Mouse (Mus musculus): Measurements from ENCODE around the gene Thap12. TPM values are rescaled to one million over a fixed set of nuclear protein-coding genes. Genes with fewer than 3 reads are reported as not detected.

Thap12 gene
- polyA plus RNA-seq, 1 experiment = 16.4 TPM

DNA sequence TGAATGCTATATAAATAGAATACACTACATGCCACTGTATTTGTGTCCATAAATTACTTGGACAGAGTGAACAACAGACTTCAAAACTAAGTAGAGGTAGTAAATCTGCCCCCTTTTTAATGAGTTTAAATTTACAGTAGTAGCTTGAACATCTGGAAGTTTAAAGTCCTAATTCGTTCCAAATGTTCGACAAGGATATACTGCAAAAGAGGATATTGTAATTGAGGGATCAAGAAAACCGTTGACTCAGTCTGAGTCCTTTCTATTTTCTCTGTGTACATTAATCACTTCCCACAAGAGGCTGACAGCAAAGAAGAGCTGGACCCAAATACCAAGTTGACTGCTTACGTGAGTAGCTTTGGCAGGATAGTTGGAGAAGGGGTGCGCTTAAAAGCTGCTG, 18.3 kb downstream of the Thap12 start:
- TF ChIP-seq REST (IDR thresholded peaks at IDR 0.05; ENCODE audit: insufficient read depth, insufficient read length) (no peak), MYOD1 (IDR thresholded peaks at IDR 0.05; ENCODE audit: control insufficient read depth in 1 of 3, insufficient read length in 2 of 3, low read depth in 2 of 3) (no peak), TCF12 (IDR thresholded peaks at IDR 0.05; ENCODE audit: insufficient read depth, poor library complexity, severe bottlenecking) (no peak), E2F4 (IDR thresholded peaks at IDR 0.05; ENCODE audit: insufficient read depth) (no peak), MAX (IDR thresholded peaks at IDR 0.05; ENCODE audit: low read depth) (no peak), TCF3 (IDR thresholded peaks at IDR 0.05; ENCODE audit: insufficient read length, low read depth) (no peak)
- no peak overlapping the region for H3K4me2 ChIP-seq (ENCODE audit: low read depth)

DNA sequence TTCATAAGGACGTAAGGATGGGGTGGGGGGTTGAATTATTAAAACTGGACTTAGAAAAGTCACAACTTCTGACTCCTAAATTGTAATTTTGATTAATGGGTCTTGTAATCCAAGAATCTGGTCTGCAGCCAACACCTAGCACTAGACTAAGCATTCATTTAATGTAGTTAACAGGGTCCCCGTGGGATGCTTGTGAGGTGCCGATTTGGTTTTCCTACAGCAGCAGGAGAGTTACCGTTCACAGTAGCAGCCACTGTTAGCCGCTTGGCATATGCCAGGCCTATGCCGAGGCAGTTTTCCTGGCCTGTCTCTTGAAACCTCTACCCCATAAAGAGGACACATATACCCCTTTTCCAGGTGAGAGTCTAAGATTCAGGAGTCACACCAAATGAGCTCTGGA, 18.7 kb downstream of the Thap12 start:
- Histone ChIP-seq H3K79me2 (ENCODE audit: control insufficient read depth, insufficient read depth) (no peaks in the 10 kb centered on the region), H3ac (ENCODE audit: control insufficient read depth, insufficient read length) (no peak overlapping the region), H3K4me2 (ENCODE audit: low read depth) (no peak overlapping the region), H3K36me3 (ENCODE audit: control insufficient read depth, insufficient read depth) (peaks cover 8% of the 10 kb centered on the region), H3K27me3 (ENCODE audit: control insufficient read depth, insufficient read depth, insufficient read length) (no peaks in the 10 kb centered on the region), H3K4me3 (no peak overlapping the region)
- no peak for TF ChIP-seq REST (IDR thresholded peaks at IDR 0.05; ENCODE audit: insufficient read depth, insufficient read length)
- no peak for TF ChIP-seq TCF12 (IDR thresholded peaks at IDR 0.05; ENCODE audit: insufficient read depth, poor library complexity, severe bottlenecking)
- no peak for TF ChIP-seq USF1 (IDR thresholded peaks at IDR 0.05; ENCODE audit: low read depth)
- no peak for TF ChIP-seq MYOD1 (IDR thresholded peaks at IDR 0.05; ENCODE audit: control insufficient read depth in 1 of 3, insufficient read length in 2 of 3, low read depth in 2 of 3)
- no peak for TF ChIP-seq MYOG (IDR thresholded peaks at IDR 0.05; ENCODE audit: control insufficient read depth in 1 of 3, insufficient read depth in 1 of 3, insufficient read length in 2 of 3, low read depth in 2 of 3)
- no peak for TF ChIP-seq POLR2AphosphoS2 (IDR thresholded peaks at IDR 0.05; ENCODE audit: insufficient read length, low read depth)
- no peak for TF ChIP-seq MAX (IDR thresholded peaks at IDR 0.05; ENCODE audit: low read depth)
- no peak for TF ChIP-seq POLR2A (IDR thresholded peaks at IDR 0.05; ENCODE audit: insufficient read length, low read depth)
- no peak for TF ChIP-seq SRF (IDR thresholded peaks at IDR 0.05; ENCODE audit: control insufficient read depth, insufficient read length, low read depth)
- TF ChIP-seq E2F4 (IDR thresholded peaks at IDR 0.05; ENCODE audit: insufficient read depth) = no peak
- TF ChIP-seq CEBPB (IDR thresholded peaks at IDR 0.05; ENCODE audit: insufficient read depth, poor library complexity, severe bottlenecking) = no peak
- no peak for TF ChIP-seq TCF3 (IDR thresholded peaks at IDR 0.05; ENCODE audit: insufficient read length, low read depth)

More for the DNA sequence above, 18.3 kb downstream of the Thap12 start:
- Histone ChIP-seq H3K36me3 (ENCODE audit: control insufficient read depth, insufficient read depth) (peaks cover 12% of the 10 kb centered on the region), H3K79me2 (ENCODE audit: control insufficient read depth, insufficient read depth) (no peaks in the 10 kb centered on the region), H3K4me3 (no peak overlapping the region), H3K27me3 (ENCODE audit: control insufficient read depth, insufficient read depth, insufficient read length) (no peaks in the 10 kb centered on the region), H3ac (ENCODE audit: control insufficient read depth, insufficient read length) (no peak overlapping the region)

DNA sequence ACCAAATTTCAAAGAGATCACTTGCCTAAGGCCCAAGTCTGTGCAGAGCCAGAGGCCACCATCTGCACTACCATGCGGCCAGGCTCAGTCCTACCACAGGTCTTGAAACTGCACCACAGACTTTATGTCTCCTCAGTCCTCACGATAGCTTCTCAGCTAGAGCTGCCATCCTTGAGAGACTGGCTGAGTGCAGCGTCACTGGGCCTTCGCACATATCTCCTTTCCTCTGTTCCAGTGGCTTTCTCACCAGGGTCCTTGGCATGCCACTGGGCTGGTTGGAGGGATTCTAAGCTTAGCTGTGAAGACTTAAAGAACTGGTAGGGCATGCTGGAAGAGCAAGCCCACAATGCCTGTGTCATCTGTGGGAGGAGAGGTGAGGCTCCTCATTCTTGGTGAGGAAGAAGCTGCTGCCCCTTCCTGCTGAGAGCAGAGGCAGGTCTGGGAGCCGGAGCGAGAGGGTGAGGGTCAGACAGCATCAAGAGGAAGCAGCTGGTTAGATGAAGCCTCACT, 22.8 kb downstream of the Thap12 start:
- no peaks in the 10 kb centered on the region for H3K27me3 ChIP-seq (ENCODE audit: control insufficient read depth, insufficient read depth, insufficient read length)
- TF ChIP-seq CEBPB (IDR thresholded peaks at IDR 0.05; ENCODE audit: insufficient read depth, poor library complexity, severe bottlenecking) = no peak
- no peak for TF ChIP-seq E2F4 (IDR thresholded peaks at IDR 0.05; ENCODE audit: insufficient read depth)
- no peak for TF ChIP-seq POLR2A (IDR thresholded peaks at IDR 0.05; ENCODE audit: insufficient read length, low read depth)
- H3K79me2 ChIP-seq (ENCODE audit: control insufficient read depth, insufficient read depth) = no peaks in the 10 kb centered on the region
- no peaks in the 10 kb centered on the region for H3K36me3 ChIP-seq (ENCODE audit: control insufficient read depth, insufficient read depth)
- H3K4me3 ChIP-seq = no peak overlapping the region
- no peak overlapping the region for H3K4me2 ChIP-seq (ENCODE audit: low read depth)
- no peak overlapping the region for H3ac ChIP-seq (ENCODE audit: control insufficient read depth, insufficient read length)

DNA sequence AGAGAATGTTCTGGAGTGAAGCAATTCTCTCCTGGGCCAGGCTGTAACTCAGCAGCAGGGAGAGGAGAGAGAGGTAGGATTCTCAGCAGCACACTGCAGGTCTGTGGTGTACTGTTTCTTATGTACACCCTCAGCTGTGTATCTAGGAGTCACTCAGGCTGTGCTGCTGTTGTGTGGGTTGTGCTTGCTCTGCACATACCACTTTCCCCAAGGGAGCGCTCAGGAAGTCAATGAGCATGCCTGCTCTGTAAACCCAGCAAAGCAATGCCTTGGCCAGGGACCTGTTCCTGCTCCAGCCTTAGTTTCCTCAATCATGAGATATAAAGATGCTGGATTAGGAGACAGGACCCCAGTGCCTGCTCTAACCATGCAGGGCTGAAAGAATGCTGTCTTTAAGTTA, 25.1 kb downstream of the Thap12 start:
- no peak overlapping the region for H3K4me2 ChIP-seq (ENCODE audit: low read depth)
- no peaks in the 10 kb centered on the region for H3K79me2 ChIP-seq (ENCODE audit: control insufficient read depth, insufficient read depth)
- no peak overlapping the region for H3K4me3 ChIP-seq
- TF ChIP-seq MYOG (IDR thresholded peaks at IDR 0.05; ENCODE audit: control insufficient read depth in 1 of 3, insufficient read depth in 1 of 3, insufficient read length in 2 of 3, low read depth in 2 of 3) (no peak), USF1 (IDR thresholded peaks at IDR 0.05; ENCODE audit: low read depth) (no peak), POLR2AphosphoS2 (IDR thresholded peaks at IDR 0.05; ENCODE audit: insufficient read length, low read depth) (no peak), MYOD1 (IDR thresholded peaks at IDR 0.05; ENCODE audit: control insufficient read depth in 1 of 3, insufficient read length in 2 of 3, low read depth in 2 of 3) (no peak), SRF (IDR thresholded peaks at IDR 0.05; ENCODE audit: control insufficient read depth, insufficient read length, low read depth) (no peak), CEBPB (IDR thresholded peaks at IDR 0.05; ENCODE audit: insufficient read depth, poor library complexity, severe bottlenecking) (no peak), E2F4 (IDR thresholded peaks at IDR 0.05; ENCODE audit: insufficient read depth) (no peak), TCF3 (IDR thresholded peaks at IDR 0.05; ENCODE audit: insufficient read length, low read depth) (no peak), MAX (IDR thresholded peaks at IDR 0.05; ENCODE audit: low read depth) (no peak), POLR2A (IDR thresholded peaks at IDR 0.05; ENCODE audit: insufficient read length, low read depth) (no peak), REST (IDR thresholded peaks at IDR 0.05; ENCODE audit: insufficient read depth, insufficient read length) (no peak), TCF12 (IDR thresholded peaks at IDR 0.05; ENCODE audit: insufficient read depth, poor library complexity, severe bottlenecking) (no peak)
- H3K27me3 ChIP-seq (ENCODE audit: control insufficient read depth, insufficient read depth, insufficient read length) = no peaks in the 10 kb centered on the region
- H3K36me3 ChIP-seq (ENCODE audit: control insufficient read depth, insufficient read depth) = no peaks in the 10 kb centered on the region
- no peak overlapping the region for H3ac ChIP-seq (ENCODE audit: control insufficient read depth, insufficient read length)

DNA sequence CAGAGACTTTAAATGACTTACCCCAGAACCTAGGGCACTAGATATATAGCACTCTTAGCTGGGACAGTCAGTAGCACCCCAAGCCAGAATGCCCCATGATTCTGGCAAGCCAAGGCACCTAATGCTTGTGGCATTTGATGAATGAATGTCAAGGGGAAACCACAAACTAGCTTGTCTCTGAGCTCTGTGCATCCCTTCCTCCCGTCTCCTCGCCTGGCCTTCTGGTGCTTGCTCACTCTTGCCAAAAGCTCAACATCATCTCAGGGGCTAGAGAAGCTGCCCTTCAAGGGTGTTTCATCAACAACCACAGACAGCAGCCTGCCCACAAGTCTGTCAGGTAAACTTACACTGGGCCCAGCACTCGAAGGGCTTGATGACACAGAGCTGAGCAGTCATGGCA, 25.6 kb downstream of the Thap12 start:
- H3K4me2 ChIP-seq (ENCODE audit: low read depth) = no peak overlapping the region
- TF ChIP-seq USF1 (IDR thresholded peaks at IDR 0.05; ENCODE audit: low read depth) = no peak
- TF ChIP-seq TCF3 (IDR thresholded peaks at IDR 0.05; ENCODE audit: insufficient read length, low read depth) = no peak
- TF ChIP-seq E2F4 (IDR thresholded peaks at IDR 0.05; ENCODE audit: insufficient read depth) = no peak
- no peak for TF ChIP-seq SRF (IDR thresholded peaks at IDR 0.05; ENCODE audit: control insufficient read depth, insufficient read length, low read depth)
- TF ChIP-seq POLR2A (IDR thresholded peaks at IDR 0.05; ENCODE audit: insufficient read length, low read depth) = no peak
- no peak for TF ChIP-seq REST (IDR thresholded peaks at IDR 0.05; ENCODE audit: insufficient read depth, insufficient read length)
- TF ChIP-seq MYOD1 (IDR thresholded peaks at IDR 0.05; ENCODE audit: control insufficient read depth in 1 of 3, insufficient read length in 2 of 3, low read depth in 2 of 3) = no peak
- TF ChIP-seq TCF12 (IDR thresholded peaks at IDR 0.05; ENCODE audit: insufficient read depth, poor library complexity, severe bottlenecking) = no peak
- no peak for TF ChIP-seq CEBPB (IDR thresholded peaks at IDR 0.05; ENCODE audit: insufficient read depth, poor library complexity, severe bottlenecking)
- no peak for TF ChIP-seq POLR2AphosphoS2 (IDR thresholded peaks at IDR 0.05; ENCODE audit: insufficient read length, low read depth)
- no peak for TF ChIP-seq MAX (IDR thresholded peaks at IDR 0.05; ENCODE audit: low read depth)
- TF ChIP-seq MYOG (IDR thresholded peaks at IDR 0.05; ENCODE audit: control insufficient read depth in 1 of 3, insufficient read depth in 1 of 3, insufficient read length in 2 of 3, low read depth in 2 of 3) = no peak
- no peaks in the 10 kb centered on the region for H3K79me2 ChIP-seq (ENCODE audit: control insufficient read depth, insufficient read depth)
- H3ac ChIP-seq (ENCODE audit: control insufficient read depth, insufficient read length) = no peak overlapping the region
- H3K27me3 ChIP-seq (ENCODE audit: control insufficient read depth, insufficient read depth, insufficient read length) = no peaks in the 10 kb centered on the region
- no peaks in the 10 kb centered on the region for H3K36me3 ChIP-seq (ENCODE audit: control insufficient read depth, insufficient read depth)
- H3K4me3 ChIP-seq = no peak overlapping the region
